ENCODE assay signal across 8 mouse cellular contexts in genomic region chr3:131491361-131491925, GRCm38 (mm10). TPM values are rescaled to one million over a fixed set of nuclear protein-coding genes. Genes with fewer than 3 reads are reported as not detected.
DNase-seq lines count a peak whose midpoint lies in the region; ATAC-seq lines count a peak whose summit lies in the region.

Sgms2 (minus strand) TSS chr3:131491411.

- H3K27ac ChIP-seq in kidney, embryonic 14.5 days (ENCODE audit: low read depth, low read length): peak within 1 kb of the TSS; percentile 71
- no peak within 1 kb of the TSS for H3K27ac ChIP-seq in embryonic facial prominence, embryonic 11.5 days (replicated peaks; ENCODE audit: low read depth, low read length)
- H3K27ac ChIP-seq in intestine, embryonic 14.5 days (ENCODE audit: low read depth): peak within 1 kb of the TSS; percentile 82

- H3K9me3 ChIP-seq in kidney, embryonic 14.5 days (ENCODE audit: control insufficient read depth, low read length): no peaks in the 10 kb centered on the region
- no peaks in the 10 kb centered on the region for H3K9me3 ChIP-seq in embryonic facial prominence, embryonic 11.5 days (replicated peaks; ENCODE audit: control insufficient read depth, low read length)
- no peaks in the 10 kb centered on the region for H3K9me3 ChIP-seq in intestine, embryonic 14.5 days (ENCODE audit: control insufficient read depth, low read length)

- H3K4me3 ChIP-seq in kidney, embryonic 14.5 days (ENCODE audit: low read length): peak within 1 kb of the TSS; percentile 72
- H3K4me3 ChIP-seq in embryonic facial prominence, embryonic 11.5 days (ENCODE audit: low read depth, low read length): peak within 1 kb of the TSS; percentile 71
- peak within 1 kb of the TSS; percentile 68 for H3K4me3 ChIP-seq in intestine, embryonic 14.5 days (ENCODE audit: low read depth, low read length)

- peak within 1 kb of the TSS; percentile 77 for H3K9ac ChIP-seq in kidney, embryonic 14.5 days (ENCODE audit: low read depth, low read length)
- H3K9ac ChIP-seq in embryonic facial prominence, embryonic 11.5 days (replicated peaks; ENCODE audit: low read length): peak within 1 kb of the TSS; percentile 71
- H3K9ac ChIP-seq in intestine, embryonic 14.5 days (ENCODE audit: low read length): peak within 1 kb of the TSS; percentile 61

- no peak for ATAC-seq in kidney, embryonic 14.5 days (ENCODE audit: low FRiP score, low TSS enrichment)
- no peak for ATAC-seq in embryonic facial prominence, embryonic 11.5 days (replicated peaks; ENCODE audit: insufficient number of reproducible peaks, low FRiP score, low TSS enrichment, low read depth)
- ATAC-seq in intestine, embryonic 14.5 days (replicated peaks; ENCODE audit: low FRiP score, low TSS enrichment, low read depth): no peak
- ATAC-seq in monocyte, adult 5-6 weeks (replicated peaks; ENCODE audit: insufficient number of reproducible peaks, low FRiP score, low TSS enrichment, poor library complexity, severe bottlenecking): no peak

- WGBS in kidney, embryonic 14.5 days: 87% methylated on average over 2 of the region's 2 CpGs
- WGBS in embryonic facial prominence, embryonic 11.5 days: 88% methylated on average over 2 of the region's 2 CpGs
- WGBS in intestine, embryonic 14.5 days: 88% methylated on average over 2 of the region's 2 CpGs

- H3K4me2 ChIP-seq in kidney, embryonic 14.5 days (replicated peaks; ENCODE audit: low read depth, low read length): peak within 1 kb of the TSS; percentile 93
- peak within 1 kb of the TSS; percentile 99 for H3K4me2 ChIP-seq in embryonic facial prominence, embryonic 11.5 days (ENCODE audit: low read depth, low read length)
- H3K4me2 ChIP-seq in intestine, embryonic 14.5 days (ENCODE audit: low read length): peak within 1 kb of the TSS; percentile 93

- no peaks in the 10 kb centered on the region for H3K27me3 ChIP-seq in kidney, embryonic 14.5 days (ENCODE audit: control insufficient read depth, insufficient read depth, low read length)
- H3K27me3 ChIP-seq in embryonic facial prominence, embryonic 11.5 days (ENCODE audit: control insufficient read depth, insufficient read depth, low read length): peaks cover 14% of the 10 kb centered on the region
- H3K27me3 ChIP-seq in intestine, embryonic 14.5 days (replicated peaks; ENCODE audit: control insufficient read depth, insufficient read depth, low read length): peaks cover 22% of the 10 kb centered on the region; the same call in 1 of the 2 replicates

- H3K36me3 ChIP-seq in kidney, embryonic 14.5 days (ENCODE audit: control insufficient read depth, insufficient read depth, low read length): no peaks in the 10 kb centered on the region
- H3K36me3 ChIP-seq in embryonic facial prominence, embryonic 11.5 days (replicated peaks; ENCODE audit: control insufficient read depth, insufficient read depth, low read depth, low read length): no peaks in the 10 kb centered on the region
- H3K36me3 ChIP-seq in intestine, embryonic 14.5 days (ENCODE audit: control insufficient read depth, insufficient read depth, low read length): no peaks in the 10 kb centered on the region

- DNase-seq in kidney, postnatal 4 days: no peak
- DNase-seq in embryonic facial prominence, embryonic 11.5 days (ENCODE audit: low spot score): no peak
- no peak for DNase-seq in intestine, embryonic 14.5 days (ENCODE audit: low spot score)
- DNase-seq in gastrocnemius, postnatal 4 days (ENCODE audit: low spot score in 2 of 2): no peak
- no peak for DNase-seq in adrenal gland, adult 8-10 months
- no peak for DNase-seq in layer of hippocampus, postnatal 36 days

- peaks cover 13% of the 10 kb centered on the region; the same call in 1 of the 2 replicates for H3K4me1 ChIP-seq in kidney, embryonic 14.5 days (ENCODE audit: control insufficient read depth, insufficient read depth, low read length)
- H3K4me1 ChIP-seq in embryonic facial prominence, embryonic 11.5 days (ENCODE audit: control insufficient read depth, insufficient read depth, low read length): peaks cover 2% of the 10 kb centered on the region; the same call in 1 of the 2 replicates
- peaks cover 9% of the 10 kb centered on the region for H3K4me1 ChIP-seq in intestine, embryonic 14.5 days (replicated peaks; ENCODE audit: control insufficient read depth, insufficient read depth, low read length)

RNA-seq across cellular contexts. Expression of gene Sgms2, which starts in this region (rescaled TPM):
- polyA plus RNA-seq in kidney, embryonic 14.5 days (2014; fragmentation: Nextera tagmentation; extraction: Ambion mirVana): 8.9 and 12.5 TPM in 2 replicates
- polyA plus RNA-seq in embryonic facial prominence, embryonic 11.5 days (2014; fragmentation: Nextera tagmentation; extraction: Ambion mirVana): 0.46 and 2.0 TPM in 2 replicates
- 12.4 and 15.9 TPM in 2 replicates for polyA plus RNA-seq in intestine, embryonic 14.5 days (2014; fragmentation: Nextera tagmentation; extraction: Ambion mirVana)
- total RNA-seq in monocyte, adult 5-6 weeks (2017): 1.2 to 15.8 TPM (median 3.8 TPM) in 3 replicates
- total RNA-seq in gastrocnemius, postnatal 4 days (2021): 10 to 100 TPM in 1 of 2 experiments, 1 to 10 TPM in 1; 8.1 to 10.5 TPM
- 1 to 10 TPM; 3.6 to 9.6 (median 6.1) TPM for total RNA-seq in adrenal gland, adult 8-10 months (2022)
- total RNA-seq in layer of hippocampus, postnatal 36 days (2021): 1 to 10 TPM; 2.1 to 3.5 TPM
